Mouse (Mus musculus) CH12.LX (cell line): ENCODE data around the gene Dlx3. TPM values are rescaled to one million over a fixed set of nuclear protein-coding genes. Genes with fewer than 3 reads are reported as not detected.

Experiments
- DNase-seq: peaks from one replicate; pipeline ENCODE4 v3.0.0-alpha.2; 2013; ENCODE audit errors: extremely low read depth
- H3K27ac ChIP-seq: 2 replicates; pipeline ENCODE4 v1.5.1; 2012; ENCODE audit warnings: low read depth, mild to moderate bottlenecking, control low read depth, moderate library complexity; ENCODE audit not compliant: insufficient read depth
- H3K27me3 ChIP-seq: replicated peaks from 2 replicates; pipeline ENCODE3; 2012; ENCODE audit warnings: inconsistent platforms
- H3K36me3 ChIP-seq, 2 experiments: replicated peaks in 1 of 2; 2 replicates each; pipeline versions ENCODE3 to v1.6.1; 2012; ENCODE audit warnings: inconsistent platforms in 1 of 2, low read length in 1 of 2, mild to moderate bottlenecking in 1 of 2, mixed read lengths in 1 of 2, moderate library complexity in 1 of 2; ENCODE audit not compliant: control insufficient read depth in 1 of 2, insufficient read depth in 1 of 2
- H3K4me1 ChIP-seq, 2 experiments: 2 replicates each; pipeline ENCODE4 v1.6.1; 2012; ENCODE audit warnings: inconsistent platforms in 1 of 2, moderate library complexity in 1 of 2; ENCODE audit not compliant: insufficient read depth in 2 of 2, control insufficient read depth in 1 of 2
- H3K4me2 ChIP-seq: 2 replicates; pipeline ENCODE4 v1.6.1; 2012; ENCODE audit warnings: low read depth, mild to moderate bottlenecking, control low read depth; ENCODE audit not compliant: poor library complexity, insufficient read depth, severe bottlenecking
- H3K4me3 ChIP-seq, 3 experiments: fragments of 150-350 bp in 1 of 3; sonication (generic) in 1 of 3; replicated peaks in 1 of 3; 2 replicates each; pipeline versions ENCODE3 to v1.5.1; 2011 to 2012; ENCODE audit warnings: low read depth in 2 of 3, low read length in 2 of 3, mild to moderate bottlenecking in 2 of 3, moderate library complexity in 2 of 3, control low read depth in 1 of 3, improper control_type of control experiment in 1 of 3, inconsistent platforms in 1 of 3, mixed read lengths in 1 of 3; ENCODE audit not compliant: poor library complexity in 1 of 3
- H3K79me2 ChIP-seq: replicated peaks from 2 replicates; pipeline ENCODE4 v1.6.1; 2012; ENCODE audit warnings: mild to moderate bottlenecking, moderate library complexity; ENCODE audit not compliant: control insufficient read depth, poor library complexity, insufficient read depth, severe bottlenecking; ENCODE audit errors: extremely low read depth
- H3K9ac ChIP-seq: 2 replicates; pipeline ENCODE4 v1.6.1; 2012; ENCODE audit warnings: low read depth, mild to moderate bottlenecking, control low read depth, moderate library complexity; ENCODE audit not compliant: insufficient read depth
- H3K9me3 ChIP-seq: replicated peaks from 2 replicates; pipeline ENCODE3; 2012; ENCODE audit warnings: low read length, inconsistent platforms, mixed read lengths
- IRF4 ChIP-seq: IDR thresholded peaks from 2 replicates; pipeline ENCODE4 v1.6.1; 2014; ENCODE audit warnings: low read depth, mild to moderate bottlenecking, inconsistent platforms, low read length, improper control_type of control experiment
- NELFE ChIP-seq: IDR thresholded peaks from 2 replicates; pipeline ENCODE4 v1.6.1; 2011; ENCODE audit warnings: low read depth, low read length, improper control_type of control experiment
- TCF12 ChIP-seq: IDR thresholded peaks from 2 replicates; pipeline ENCODE4 v1.6.1; 2014; ENCODE audit warnings: low read depth, mild to moderate bottlenecking, inconsistent platforms, low read length, improper control_type of control experiment
- ZMIZ1 ChIP-seq: IDR thresholded peaks from 2 replicates; pipeline ENCODE4 v1.6.1; 2012; ENCODE audit warnings: low read depth, mild to moderate bottlenecking, inconsistent platforms, low read length, improper control_type of control experiment
- dilution Hi-C: fragments of 300-500 bp; cut with MboI; formaldehyde crosslinking; loops from 2 replicates; pipeline ENCODE4 v1.14.3; 2020; ENCODE audit warnings: low sequenced_read_pairs; ENCODE audit not compliant: extremely low pct_unique_long_range_greater_than_20kb, extremely low pct_ligation_motif_present
- in situ Hi-C: fragments of 300-500 bp; cut with MboI; formaldehyde crosslinking; loops from 3 replicates; pipeline ENCODE4 v1.14.3; 2019; ENCODE audit warnings: low sequenced_read_pairs, low pct_ligation_motif_present, low pct_unique_long_range_greater_than_20kb, mixed read lengths
- polyA plus RNA-seq: library from polyadenylated mRNA; unstranded; fragments of >175 nt; gene quantifications from 2 replicates; pipeline ENCODE4 v1.2.1, GENCODE M21; 2012; ENCODE audit warnings: low read depth; ENCODE audit not compliant: insufficient read length
- total RNA-seq, 2 experiments: library from RNA; depleted of rRNA; stranded (reverse); fragments of 300-350 nt in 1 of 2; fragments of >200 nt in 1 of 2; gene quantifications; 2 replicates each; pipeline ENCODE4 v1.2.3; 2012 to 2014

Gene Dlx3
- total and polyA plus RNA-seq, 3 experiments, result 0.08 to 0.55 (median 0.17) TPM

DNA sequence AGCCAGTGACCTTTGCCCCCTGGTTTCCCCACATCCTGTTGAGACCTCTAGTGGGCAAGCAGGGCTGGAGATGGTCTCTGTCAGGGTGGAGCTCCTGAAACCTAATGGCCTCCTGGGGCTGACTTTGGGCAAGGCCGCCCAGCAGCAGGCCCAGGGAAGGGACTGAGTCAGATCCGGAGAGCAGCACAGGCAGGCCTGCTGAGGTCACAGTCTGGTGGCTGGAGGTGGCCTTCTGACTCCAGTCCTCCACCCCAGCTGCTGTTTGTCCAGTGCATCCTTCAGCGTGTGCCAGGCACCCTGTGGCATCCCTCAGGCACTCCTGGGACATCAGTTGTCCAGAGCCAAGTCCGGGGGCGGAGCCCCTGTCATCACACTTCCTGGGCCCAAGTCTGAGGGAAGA, 45.9 kb downstream of the Dlx3 start:
- Histone ChIP-seq H3K9me3 (no peaks in the 10 kb centered on the region), H3K9ac (no peak overlapping the region), H3K27ac (no peak overlapping the region), H3K27me3 (peaks cover 85% of the 10 kb centered on the region), H3K4me3 (no peak overlapping the region), H3K36me3 (no peaks in the 10 kb centered on the region), H3K4me2 (no peak overlapping the region), H3K79me2 (no peaks in the 10 kb centered on the region), H3K4me1 (peaks cover 0 to 9% of the 10 kb centered on the region in 2 experiments; a peak in 2 of 4 replicates)
- in situ Hi-C loops, result no loop called here
- TF ChIP-seq NELFE (no peak), IRF4 (peak; percentile 62), TCF12 (no peak), ZMIZ1 (no peak)
- dilution Hi-C loops, result no loop called here
- DNase-seq, result no peak

Other genes with a start within 250 kb of the Dlx3 start
- gene Col1a1, start 183.9 kb upstream of the Dlx3 start, total RNA-seq (2012; rRNA removed), result 0.13 TPM in 2 replicates
- not detected in 2 replicates for gene Col1a1, start 183.9 kb upstream of the Dlx3 start, total RNA-seq (2014; rRNA removed)
- gene Col1a1, start 183.9 kb upstream of the Dlx3 start, polyA plus RNA-seq, result 0.11 and 0.16 TPM in 2 replicates
- not detected in 2 replicates for gene Hils1, start 152.5 kb upstream of the Dlx3 start, total RNA-seq (2012; rRNA removed)
- gene Hils1, start 152.5 kb upstream of the Dlx3 start, total RNA-seq (2014; rRNA removed), result not detected in 2 replicates
- not detected in 2 replicates for gene Hils1, start 152.5 kb upstream of the Dlx3 start, polyA plus RNA-seq
- gene Sgca, start 143.8 kb upstream of the Dlx3 start, total RNA-seq (2012; rRNA removed), result 0.08 and 0.34 TPM in 2 replicates
- gene Sgca, start 143.8 kb upstream of the Dlx3 start, total RNA-seq (2014; rRNA removed), result not detected in 2 replicates
- gene Sgca, start 143.8 kb upstream of the Dlx3 start, polyA plus RNA-seq, result 0.39 and 0.45 TPM in 2 replicates
- 21.2 and 21.8 TPM in 2 replicates for gene Ppp1r9b, start 129.1 kb upstream of the Dlx3 start, total RNA-seq (2012; rRNA removed)
- 5.7 and 7.8 TPM in 2 replicates for gene Ppp1r9b, start 129.1 kb upstream of the Dlx3 start, total RNA-seq (2014; rRNA removed)
- gene Ppp1r9b, start 129.1 kb upstream of the Dlx3 start, polyA plus RNA-seq, result 20.3 and 21.2 TPM in 2 replicates
- 0.04 and 0.17 TPM in 2 replicates for gene Samd14, start 110.2 kb upstream of the Dlx3 start, total RNA-seq (2012; rRNA removed)
- gene Samd14, start 110.2 kb upstream of the Dlx3 start, total RNA-seq (2014; rRNA removed), result 0.07 TPM in 1 of 2 replicates, not detected in the other
- gene Samd14, start 110.2 kb upstream of the Dlx3 start, polyA plus RNA-seq, result not detected in 2 replicates
- not detected in 2 replicates for gene Pdk2, start 78.8 kb upstream of the Dlx3 start, total RNA-seq (2012; rRNA removed)
- not detected in 2 replicates for gene Pdk2, start 78.8 kb upstream of the Dlx3 start, total RNA-seq (2014; rRNA removed)
- not detected in 2 replicates for gene Pdk2, start 78.8 kb upstream of the Dlx3 start, polyA plus RNA-seq
- 34.9 and 53.0 TPM in 2 replicates for gene Itga3, start 43.3 kb upstream of the Dlx3 start, total RNA-seq (2012; rRNA removed)
- gene Itga3, start 43.3 kb upstream of the Dlx3 start, total RNA-seq (2014; rRNA removed), result 5.5 and 5.8 TPM in 2 replicates
- gene Itga3, start 43.3 kb upstream of the Dlx3 start, polyA plus RNA-seq, result 8.3 and 9.0 TPM in 2 replicates
- gene Dlx4, start 26.1 kb downstream of the Dlx3 start, total RNA-seq (2012; rRNA removed), result 0.21 and 0.25 TPM in 2 replicates
- not detected in 2 replicates for gene Dlx4, start 26.1 kb downstream of the Dlx3 start, total RNA-seq (2014; rRNA removed)
- gene Dlx4, start 26.1 kb downstream of the Dlx3 start, polyA plus RNA-seq, result not detected in 2 replicates
- not detected in 2 replicates for gene Tac4, start 141.4 kb downstream of the Dlx3 start, total RNA-seq (2012; rRNA removed)
- not detected in 2 replicates for gene Tac4, start 141.4 kb downstream of the Dlx3 start, total RNA-seq (2014; rRNA removed)
- gene Tac4, start 141.4 kb downstream of the Dlx3 start, polyA plus RNA-seq, result 0.19 TPM in 1 of 2 replicates, not detected in the other
- 59.5 and 60.3 TPM in 2 replicates for gene Kat7, start 190.1 kb downstream of the Dlx3 start, total RNA-seq (2012; rRNA removed)
- 65.1 and 66.7 TPM in 2 replicates for gene Kat7, start 190.1 kb downstream of the Dlx3 start, total RNA-seq (2014; rRNA removed)
- gene Kat7, start 190.1 kb downstream of the Dlx3 start, polyA plus RNA-seq, result 82.0 and 90.2 TPM in 2 replicates
- 1.5 and 2.2 TPM in 2 replicates for gene Fam117a, start 216.9 kb downstream of the Dlx3 start, total RNA-seq (2012; rRNA removed)
- 0.54 and 0.62 TPM in 2 replicates for gene Fam117a, start 216.9 kb downstream of the Dlx3 start, total RNA-seq (2014; rRNA removed)
- 0.91 and 0.98 TPM in 2 replicates for gene Fam117a, start 216.9 kb downstream of the Dlx3 start, polyA plus RNA-seq